Mouse (Mus musculus): ENCODE results near the gene Arhgdig. TPM values are rescaled to one million over a fixed set of nuclear protein-coding genes. Genes with fewer than 3 reads are reported as not detected.

Arhgdig gene
- polyA plus RNA-seq, 1 experiment from 2014 or later: 13.4 TPM

GRCm38 (mm10) chr17:26151886-26152630, 55.5 kb downstream of the Arhgdig start:
- Histone ChIP-seq H3K36me3 (replicated peaks) (peaks cover 94% of the 10 kb centered on the region), H3K9me3 (no peaks in the 10 kb centered on the region; the same call in 1 of the 2 replicates), H3K27ac (replicated peaks) (no peak overlapping the region), H3K4me3 (no peak overlapping the region), H3K4me1 (no peaks in the 10 kb centered on the region), H3K27me3 (replicated peaks; ENCODE audit: low read depth, poor library complexity, severe bottlenecking) (no peaks in the 10 kb centered on the region)
- DNase-seq (ENCODE audit: low spot score): no peak
- 88% methylated on average over 2 of the region's 2 CpGs for WGBS

Other genes starting within 250 kb of the Arhgdig start
- gene Capn15, start 222.0 kb downstream of the Arhgdig start, polyA plus RNA-seq (2016; fragmentation: Nextera tagmentation; extraction: Ambion mirVana): 34.3 and 40.1 TPM in 2 replicates
- 24.5 and 25.3 TPM in 2 replicates for gene Rab11fip3, start 138.2 kb downstream of the Arhgdig start, polyA plus RNA-seq (2016; fragmentation: Nextera tagmentation; extraction: Ambion mirVana)
- 29.1 and 30.1 TPM in 2 replicates for gene Decr2, start 117.4 kb downstream of the Arhgdig start, polyA plus RNA-seq (2016; fragmentation: Nextera tagmentation; extraction: Ambion mirVana)
- 145 and 159 TPM in 2 replicates for gene Nme4, start 112.2 kb downstream of the Arhgdig start, polyA plus RNA-seq (2016; fragmentation: Nextera tagmentation; extraction: Ambion mirVana)
- 1.2 TPM in 2 replicates for gene Tmem8, start 94.5 kb downstream of the Arhgdig start, polyA plus RNA-seq (2016; fragmentation: Nextera tagmentation; extraction: Ambion mirVana)
- 289 and 299 TPM in 2 replicates for gene Mrpl28, start 84.3 kb downstream of the Arhgdig start, polyA plus RNA-seq (2016; fragmentation: Nextera tagmentation; extraction: Ambion mirVana)
- 9.5 and 12.4 TPM in 2 replicates for gene Axin1, start 69.1 kb downstream of the Arhgdig start, polyA plus RNA-seq (2016; fragmentation: Nextera tagmentation; extraction: Ambion mirVana)
- 0.31 and 1.1 TPM in 2 replicates for gene Pdia2, start 8.7 kb downstream of the Arhgdig start, polyA plus RNA-seq (2016; fragmentation: Nextera tagmentation; extraction: Ambion mirVana)
- gene Rgs11, start 4.8 kb downstream of the Arhgdig start, polyA plus RNA-seq (2016; fragmentation: Nextera tagmentation; extraction: Ambion mirVana): 1.5 and 4.7 TPM in 2 replicates
- gene Fam234a, start 36.5 kb upstream of the Arhgdig start, polyA plus RNA-seq (2016; fragmentation: Nextera tagmentation; extraction: Ambion mirVana): 26.8 and 27.6 TPM in 2 replicates
- gene Luc7l, start 45.1 kb upstream of the Arhgdig start, polyA plus RNA-seq (2016; fragmentation: Nextera tagmentation; extraction: Ambion mirVana): 135 and 138 TPM in 2 replicates
- gene Neurl1b, start 207.0 kb upstream of the Arhgdig start, polyA plus RNA-seq (2016; fragmentation: Nextera tagmentation; extraction: Ambion mirVana): 0.16 TPM in 2 replicates